Mouse (Mus musculus): ENCODE results near the gene Col7a1. TPM values are rescaled to one million over a fixed set of nuclear protein-coding genes. Genes with fewer than 3 reads are reported as not detected.

Gene Col7a1
- polyA plus RNA-seq, 1 experiment from 2014 or later = 1.9 TPM

DNA sequence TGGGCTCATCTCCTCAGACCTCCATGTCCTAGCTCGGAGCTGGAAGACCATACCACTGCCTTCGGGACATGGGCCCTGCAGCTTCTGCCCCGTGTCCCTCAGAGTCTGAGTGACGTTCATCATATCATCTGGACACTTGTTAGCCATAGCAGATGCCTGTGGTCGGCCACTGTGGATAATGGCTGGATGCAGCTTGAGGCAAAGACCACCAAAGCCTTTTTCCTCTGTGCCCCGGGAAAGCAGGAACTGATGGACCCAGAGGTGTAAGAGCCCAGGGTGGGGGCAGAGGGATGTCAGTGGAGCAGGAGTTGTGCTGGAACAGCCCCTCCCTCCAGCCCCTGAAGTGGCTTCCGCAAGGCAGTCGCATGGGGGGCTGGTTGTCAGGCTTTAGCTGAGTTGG lies 78.3 kb downstream of the Col7a1 start:
- H3K4me2 ChIP-seq (replicated peaks; ENCODE audit: low read depth) = no peak overlapping the region
- no peaks in the 10 kb centered on the region for H3K27me3 ChIP-seq (replicated peaks; ENCODE audit: control insufficient read depth, insufficient read depth, low read length)
- H3K36me3 ChIP-seq (ENCODE audit: control insufficient read depth, insufficient read depth) = peaks cover 25% of the 10 kb centered on the region
- peaks cover 7% of the 10 kb centered on the region; the same call in 1 of the 2 replicates for H3K4me1 ChIP-seq (replicated peaks; ENCODE audit: control insufficient read depth, insufficient read depth, low read length)
- H3K9me3 ChIP-seq (ENCODE audit: control insufficient read depth) = no peaks in the 10 kb centered on the region
- WGBS = 89% methylated on average over 8 of the region's 8 CpGs
- no peak overlapping the region for H3K9ac ChIP-seq (ENCODE audit: low read depth, low read length)
- TF ChIP-seq CTCF (IDR thresholded peaks at IDR 0.05; ENCODE audit: low read depth) = no peak
- no peak overlapping the region for H3K27ac ChIP-seq (ENCODE audit: low read depth, low read length)
- ATAC-seq = no peak
- no peak overlapping the region for H3K4me3 ChIP-seq (ENCODE audit: low read depth, low read length)

- WGBS = 79% methylated on average over 6 of the region's 6 CpGs
- Histone ChIP-seq H3K36me3 (ENCODE audit: control insufficient read depth, insufficient read depth) (peaks cover 18% of the 10 kb centered on the region), H3K9ac (ENCODE audit: low read depth, low read length) (no peak overlapping the region), H3K4me2 (replicated peaks; ENCODE audit: low read depth) (no peak overlapping the region), H3K27me3 (replicated peaks; ENCODE audit: control insufficient read depth, insufficient read depth, low read length) (no peaks in the 10 kb centered on the region), H3K4me3 (ENCODE audit: low read depth, low read length) (no peak overlapping the region), H3K9me3 (ENCODE audit: control insufficient read depth) (no peaks in the 10 kb centered on the region), H3K4me1 (replicated peaks; ENCODE audit: control insufficient read depth, insufficient read depth, low read length) (peaks cover 7% of the 10 kb centered on the region; the same call in 1 of the 2 replicates), H3K27ac (ENCODE audit: low read depth, low read length) (no peak overlapping the region)
- no peak for ATAC-seq
- no peak for TF ChIP-seq CTCF (IDR thresholded peaks at IDR 0.05; ENCODE audit: low read depth)
Measured at GRCm38 (mm10) chr9:109032435-109032834, 79.0 kb downstream of the Col7a1 start.

MicroRNA genes within 50 kb of the gene (microRNA counts, 519-probe panel; counts per million panel counts)
- not detected for microRNA mmu-miR-711

Small RNA genes lying within 50 kb of the gene (microRNA-seq; reads per million reads assigned to microRNA genes)
- not detected for gene Mir711

Other genes starting within 250 kb of the Col7a1 start
- 28.1 and 31.4 TPM in 2 replicates for gene Ip6k2, start 169.8 kb upstream of the Col7a1 start, polyA plus RNA-seq (2015; fragmentation: Nextera tagmentation; extraction: Ambion mirVana)
- 5.4 and 6.8 TPM in 2 replicates for gene Nckipsd, start 145.2 kb upstream of the Col7a1 start, polyA plus RNA-seq (2015; fragmentation: Nextera tagmentation; extraction: Ambion mirVana)
- 0.40 and 0.93 TPM in 2 replicates for gene Celsr3, start 127.3 kb upstream of the Col7a1 start, polyA plus RNA-seq (2015; fragmentation: Nextera tagmentation; extraction: Ambion mirVana)
- 70.8 and 99.5 TPM in 2 replicates for gene Slc26a6, start 100.3 kb upstream of the Col7a1 start, polyA plus RNA-seq (2015; fragmentation: Nextera tagmentation; extraction: Ambion mirVana)
- 0.21 TPM in 1 of 2 replicates, not detected in the other for gene Tmem89, start 39.0 kb upstream of the Col7a1 start, polyA plus RNA-seq (2015; fragmentation: Nextera tagmentation; extraction: Ambion mirVana)
- gene Uqcrc1, start 17.0 kb upstream of the Col7a1 start, polyA plus RNA-seq (2015; fragmentation: Nextera tagmentation; extraction: Ambion mirVana) = 557 and 585 TPM in 2 replicates
- gene Ucn2, start 32.4 kb downstream of the Col7a1 start, polyA plus RNA-seq (2015; fragmentation: Nextera tagmentation; extraction: Ambion mirVana) = not detected in 2 replicates
- 43.1 and 48.3 TPM in 2 replicates for gene Pfkfb4, start 38.2 kb downstream of the Col7a1 start, polyA plus RNA-seq (2015; fragmentation: Nextera tagmentation; extraction: Ambion mirVana)
- 303 and 311 TPM in 2 replicates for gene Shisa5, start 85.0 kb downstream of the Col7a1 start, polyA plus RNA-seq (2015; fragmentation: Nextera tagmentation; extraction: Ambion mirVana)
- gene Trex1, start 106.1 kb downstream of the Col7a1 start, polyA plus RNA-seq (2015; fragmentation: Nextera tagmentation; extraction: Ambion mirVana) = 16.1 and 17.1 TPM in 2 replicates
- gene Atrip, start 120.5 kb downstream of the Col7a1 start, polyA plus RNA-seq (2015; fragmentation: Nextera tagmentation; extraction: Ambion mirVana) = 7.5 and 8.9 TPM in 2 replicates
- 12.1 and 12.7 TPM in 2 replicates for gene Ccdc51, start 128.9 kb downstream of the Col7a1 start, polyA plus RNA-seq (2015; fragmentation: Nextera tagmentation; extraction: Ambion mirVana)
- 683 and 718 TPM in 2 replicates for gene Tma7, start 129.0 kb downstream of the Col7a1 start, polyA plus RNA-seq (2015; fragmentation: Nextera tagmentation; extraction: Ambion mirVana)
- 1.3 and 1.6 TPM in 2 replicates for gene Plxnb1, start 141.8 kb downstream of the Col7a1 start, polyA plus RNA-seq (2015; fragmentation: Nextera tagmentation; extraction: Ambion mirVana)
- gene Fbxw21, start 208.5 kb downstream of the Col7a1 start, polyA plus RNA-seq (2015; fragmentation: Nextera tagmentation; extraction: Ambion mirVana) = not detected in 2 replicates
- gene Fbxw13, start 242.4 kb downstream of the Col7a1 start, polyA plus RNA-seq (2015; fragmentation: Nextera tagmentation; extraction: Ambion mirVana) = not detected in 2 replicates